Mouse (Mus musculus): ENCODE results near the gene 4930455H04Rik. TPM values are rescaled to one million over a fixed set of nuclear protein-coding genes. Genes with fewer than 3 reads are reported as not detected.
A peak's percentile ranks its signal among the peaks of the same experiment; 100 is the strongest.

The 4930455H04Rik gene
- total RNA-seq (2021) = not detected
- long read RNA-seq, experiment 1 = 0 reads
- long read RNA-seq, experiment 2 = 0 reads

GRCm38 (mm10) chr3:116967967-116968366, at the start of gene 4930455H04Rik:
TSS of gene 4930455H04Rik (plus strand) at chr3:116968267.
- intact Hi-C loops (cut with DNase I) = no loop called here
- DNase-seq (ENCODE audit: low spot score in 2 of 2) = no peak

GRCm38 (mm10) chr3:116921535-116921934, 46.5 kb upstream of the 4930455H04Rik start:
- no peak for DNase-seq (ENCODE audit: low spot score in 2 of 2)
- intact Hi-C loops (cut with DNase I) = no loop called here

GRCm38 (mm10) chr3:116923042-116923441, 45.0 kb upstream of the 4930455H04Rik start:
- intact Hi-C loops (cut with DNase I) = no loop called here
- DNase-seq (ENCODE audit: low spot score in 2 of 2) = no peak

GRCm38 (mm10) chr3:116928994-116929393, 39.1 kb upstream of the 4930455H04Rik start:
- DNase-seq (ENCODE audit: low spot score in 2 of 2) = no peak
- intact Hi-C loops (cut with DNase I) = no loop called here

GRCm38 (mm10) chr3:116933158-116933557, 34.9 kb upstream of the 4930455H04Rik start:
- DNase-seq (ENCODE audit: low spot score in 2 of 2) = no peak
- intact Hi-C loops (cut with DNase I) = no loop called here

GRCm38 (mm10) chr3:116936934-116937691, 31.0 kb upstream of the 4930455H04Rik start:
- intact Hi-C loops (cut with DNase I) = no loop called here
- no peak for DNase-seq (ENCODE audit: low spot score in 2 of 2)

- DNase-seq (ENCODE audit: low spot score in 2 of 2) = peak; percentile 58 to 61
- intact Hi-C loops (cut with DNase I) = no loop called here
Observed at GRCm38 (mm10) chr3:116940804-116941558, 27.1 kb upstream of the 4930455H04Rik start.

- intact Hi-C loops (cut with DNase I) = no loop called here
- no peak for DNase-seq (ENCODE audit: low spot score in 2 of 2)
Observed at GRCm38 (mm10) chr3:116941559-116942117, 26.4 kb upstream of the 4930455H04Rik start.

GRCm38 (mm10) chr3:116942751-116943150, 25.3 kb upstream of the 4930455H04Rik start:
- no peak for DNase-seq (ENCODE audit: low spot score in 2 of 2)
- intact Hi-C loops (cut with DNase I) = no loop called here

- intact Hi-C loops (cut with DNase I) = no loop called here
- peak; percentile 27 to 37 for DNase-seq (ENCODE audit: low spot score in 2 of 2)
Observed at GRCm38 (mm10) chr3:116943422-116943821, 24.6 kb upstream of the 4930455H04Rik start.

- no peak for DNase-seq (ENCODE audit: low spot score in 2 of 2)
- intact Hi-C loops (cut with DNase I) = no loop called here
Observed at GRCm38 (mm10) chr3:116946476-116946875, 21.6 kb upstream of the 4930455H04Rik start.

- intact Hi-C loops (cut with DNase I) = no loop called here
- no peak for DNase-seq (ENCODE audit: low spot score in 2 of 2)
Observed at GRCm38 (mm10) chr3:116950665-116951115, 17.4 kb upstream of the 4930455H04Rik start.

- no peak for DNase-seq (ENCODE audit: low spot score in 2 of 2)
- intact Hi-C loops (cut with DNase I) = no loop called here
Observed at GRCm38 (mm10) chr3:116951489-116951888, 16.6 kb upstream of the 4930455H04Rik start.

- intact Hi-C loops (cut with DNase I) = no loop called here
- no peak for DNase-seq (ENCODE audit: low spot score in 2 of 2)
Observed at GRCm38 (mm10) chr3:116952242-116952899, 15.7 kb upstream of the 4930455H04Rik start.

- DNase-seq (ENCODE audit: low spot score in 2 of 2) = no peak
- intact Hi-C loops (cut with DNase I) = no loop called here
Observed at GRCm38 (mm10) chr3:116953366-116953765, 14.7 kb upstream of the 4930455H04Rik start.

GRCm38 (mm10) chr3:116955061-116955460, 13.0 kb upstream of the 4930455H04Rik start:
- intact Hi-C loops (cut with DNase I) = no loop called here
- no peak for DNase-seq (ENCODE audit: low spot score in 2 of 2)

GRCm38 (mm10) chr3:116960414-116960813, 7.7 kb upstream of the 4930455H04Rik start:
- DNase-seq (ENCODE audit: low spot score in 2 of 2) = no peak
- intact Hi-C loops (cut with DNase I) = no loop called here

- intact Hi-C loops (cut with DNase I) = no loop called here
- DNase-seq (ENCODE audit: low spot score in 2 of 2) = no peak
Observed at GRCm38 (mm10) chr3:116961354-116962142, 6.5 kb upstream of the 4930455H04Rik start.

- DNase-seq (ENCODE audit: low spot score in 2 of 2) = no peak
- intact Hi-C loops (cut with DNase I) = no loop called here
Observed at GRCm38 (mm10) chr3:116963213-116963612, 4.9 kb upstream of the 4930455H04Rik start.

Data from left cerebral cortex, postnatal 14 days (tissue).